8 mouse cellular contexts compared by ENCODE assay signal in the genomic region with DNA sequence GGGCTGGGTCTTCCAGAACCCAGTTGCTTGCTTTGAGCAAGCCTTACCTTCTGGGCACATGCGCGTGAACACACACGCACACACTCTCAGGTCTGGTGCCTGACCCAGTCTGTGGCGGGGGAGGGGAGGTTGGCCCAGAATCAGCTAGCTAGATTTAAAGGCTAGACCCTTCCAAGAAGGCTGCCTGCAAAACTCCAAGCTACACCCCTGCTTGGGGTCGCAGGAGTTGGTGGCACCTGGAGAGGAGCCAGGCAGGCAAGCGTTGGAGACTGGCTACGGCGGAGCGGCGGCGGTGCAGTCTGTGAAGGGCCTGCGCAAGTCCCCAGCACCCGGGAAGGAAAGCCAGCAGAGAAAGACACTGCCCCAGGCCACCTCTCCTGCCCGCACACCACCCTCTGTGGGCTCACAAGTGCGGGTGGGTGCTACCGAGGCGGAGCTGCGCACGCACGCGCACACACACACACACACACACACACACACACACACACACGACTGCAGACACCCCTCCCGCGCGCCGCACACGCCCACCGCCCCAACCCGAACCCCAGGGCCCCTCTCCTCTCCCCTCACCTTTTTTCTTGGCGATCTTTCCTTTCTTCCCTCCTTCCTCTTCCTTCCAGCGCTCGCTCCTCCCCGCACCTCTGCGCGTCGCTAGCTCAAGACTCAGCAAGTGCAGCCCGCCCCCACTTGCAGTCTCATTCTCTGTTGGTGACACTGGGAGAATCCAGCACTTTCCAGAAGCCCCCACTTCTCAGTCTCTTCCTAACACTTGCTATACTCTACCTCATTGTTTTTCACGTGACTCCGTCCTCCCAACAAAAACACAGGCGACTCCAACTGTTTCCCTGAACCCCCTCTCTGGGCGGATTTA. TPM values are rescaled to one million over a fixed set of nuclear protein-coding genes. Genes with fewer than 3 reads are reported as not detected.
A peak's percentile ranks its signal among the peaks of the same experiment; 100 is the strongest.
DNase-seq lines count a peak whose midpoint lies in the region; ATAC-seq and TF ChIP-seq lines count a peak whose summit lies in the region.

No protein-coding gene starts in this region.

- no peak for DNase-seq in kidney, adult 8-10 months
- DNase-seq in cerebellum, adult 9-10 months, result peak; percentile 37
- peak; percentile 41 to 54 for DNase-seq in frontal cortex, postnatal 10 days (ENCODE audit: low spot score in 2 of 2)
- peak; percentile 11 for DNase-seq in thymus, adult 2 months

- peak overlapping the region; percentile 89 for H3K4me2 ChIP-seq in kidney, embryonic 14.5 days (replicated peaks; ENCODE audit: low read depth, low read length)
- H3K4me2 ChIP-seq in hindbrain, embryonic 16.5 days (ENCODE audit: low read length), result peak overlapping the region; percentile 74
- H3K4me2 ChIP-seq in limb, embryonic 12.5 days, result peak overlapping the region; percentile 89
- H3K4me2 ChIP-seq in midbrain, embryonic 13.5 days (replicated peaks), result peak overlapping the region; percentile 71

- peaks cover 2% of the 10 kb centered on the region; the same call in 1 of the 2 replicates for H3K27me3 ChIP-seq in kidney, embryonic 14.5 days (ENCODE audit: control insufficient read depth, insufficient read depth, low read length)
- H3K27me3 ChIP-seq in hindbrain, embryonic 16.5 days (replicated peaks; ENCODE audit: control insufficient read depth, insufficient read depth, low read length), result no peaks in the 10 kb centered on the region
- H3K27me3 ChIP-seq in limb, embryonic 12.5 days, result peaks cover 14% of the 10 kb centered on the region; the same call in 1 of the 2 replicates
- H3K27me3 ChIP-seq in midbrain, embryonic 13.5 days, result no peaks in the 10 kb centered on the region
- H3K27me3 ChIP-seq in thymus, adult 2 months (ENCODE audit: control insufficient read depth, insufficient read depth, low read length), result no peaks in the 10 kb centered on the region

- peak overlapping the region; percentile 66 for H3K9ac ChIP-seq in kidney, embryonic 14.5 days (ENCODE audit: low read depth, low read length)
- H3K9ac ChIP-seq in hindbrain, embryonic 16.5 days (ENCODE audit: low read depth, low read length), result peak overlapping the region; percentile 74
- H3K9ac ChIP-seq in limb, embryonic 12.5 days (replicated peaks), result peak overlapping the region; percentile 72
- peak overlapping the region; percentile 78 for H3K9ac ChIP-seq in midbrain, embryonic 13.5 days (replicated peaks)

- peak overlapping the region; percentile 61 for H3K4me3 ChIP-seq in kidney, embryonic 14.5 days (ENCODE audit: low read length)
- peak overlapping the region; percentile 55 for H3K4me3 ChIP-seq in hindbrain, embryonic 16.5 days (ENCODE audit: low read length)
- peak overlapping the region; percentile 60 for H3K4me3 ChIP-seq in limb, embryonic 12.5 days (replicated peaks)
- peak overlapping the region; percentile 57 for H3K4me3 ChIP-seq in midbrain, embryonic 13.5 days (replicated peaks)
- H3K4me3 ChIP-seq in thymus, adult 2 months (ENCODE audit: control insufficient read depth, insufficient read depth, low read length), result peak overlapping the region; percentile 63

- no peaks in the 10 kb centered on the region for H3K9me3 ChIP-seq in kidney, embryonic 14.5 days (ENCODE audit: control insufficient read depth, low read length)
- H3K9me3 ChIP-seq in hindbrain, embryonic 16.5 days (ENCODE audit: control insufficient read depth, low read length), result no peaks in the 10 kb centered on the region
- no peaks in the 10 kb centered on the region for H3K9me3 ChIP-seq in limb, embryonic 12.5 days
- no peaks in the 10 kb centered on the region for H3K9me3 ChIP-seq in midbrain, embryonic 13.5 days

- no peak for TF ChIP-seq CTCF in thymus, adult 2 months (IDR thresholded peaks at IDR 0.05; ENCODE audit: borderline replicate concordance, control insufficient read depth, extremely low read depth, insufficient read depth, low read length, poor library complexity)

- 0 out of 2 replicates have a peak, but pooled peaks cover 4% of the 10 kb centered on the region for H3K4me1 ChIP-seq in kidney, embryonic 14.5 days (ENCODE audit: control insufficient read depth, insufficient read depth, low read length)
- H3K4me1 ChIP-seq in hindbrain, embryonic 16.5 days (ENCODE audit: control insufficient read depth, insufficient read depth, low read depth, low read length), result no peaks in the 10 kb centered on the region; the same call in 1 of the 2 replicates
- peaks cover 6% of the 10 kb centered on the region; the same call in 1 of the 2 replicates for H3K4me1 ChIP-seq in limb, embryonic 12.5 days (replicated peaks)
- H3K4me1 ChIP-seq in midbrain, embryonic 13.5 days (replicated peaks), result peaks cover 21% of the 10 kb centered on the region
- H3K4me1 ChIP-seq in thymus, adult 2 months (replicated peaks; ENCODE audit: control insufficient read depth, insufficient read depth, low read length), result peaks cover 7% of the 10 kb centered on the region

- ATAC-seq in kidney, embryonic 14.5 days (ENCODE audit: low FRiP score, low TSS enrichment), result peak; percentile 66; the same call in 1 of the 2 replicates
- peak; percentile 85 for ATAC-seq in hindbrain, embryonic 16.5 days
- peak; percentile 40; the same call in 1 of the 2 replicates for ATAC-seq in limb, embryonic 12.5 days (ENCODE audit: insufficient number of reproducible peaks, insufficient read depth, low FRiP score, low TSS enrichment, low read depth)
- peak; percentile 79 for ATAC-seq in midbrain, embryonic 13.5 days

- no peaks in the 10 kb centered on the region for H3K36me3 ChIP-seq in kidney, embryonic 14.5 days (ENCODE audit: control insufficient read depth, insufficient read depth, low read length)
- no peaks in the 10 kb centered on the region for H3K36me3 ChIP-seq in hindbrain, embryonic 16.5 days (ENCODE audit: control insufficient read depth, insufficient read depth, low read length)
- no peaks in the 10 kb centered on the region for H3K36me3 ChIP-seq in limb, embryonic 12.5 days
- H3K36me3 ChIP-seq in midbrain, embryonic 13.5 days, result no peaks in the 10 kb centered on the region
- H3K36me3 ChIP-seq in thymus, adult 2 months (ENCODE audit: control insufficient read depth, insufficient read depth, low read length), result no peaks in the 10 kb centered on the region

- TF ChIP-seq POLR2A in thymus, adult 2 months (IDR thresholded peaks at IDR 0.05; ENCODE audit: control insufficient read depth, extremely low read depth, insufficient read depth, low read length, poor library complexity), result no peak

- WGBS in kidney, embryonic 14.5 days, result 4% methylated on average over 39 of the region's 41 CpGs
- 3% methylated on average over 30 of the region's 41 CpGs for WGBS in hindbrain, embryonic 16.5 days
- WGBS in limb, embryonic 12.5 days, result 3% methylated on average over 37 of the region's 41 CpGs
- WGBS in midbrain, embryonic 13.5 days, result 5% methylated on average over 25 of the region's 41 CpGs
- 5% methylated on average over 40 of the region's 41 CpGs for WGBS in thymus, adult 2 months

- no peak overlapping the region; the same call in 1 of the 2 replicates for H3K27ac ChIP-seq in kidney, embryonic 14.5 days (ENCODE audit: low read depth, low read length)
- H3K27ac ChIP-seq in hindbrain, embryonic 16.5 days (ENCODE audit: low read depth, low read length), result peak overlapping the region; percentile 62
- H3K27ac ChIP-seq in limb, embryonic 12.5 days, result 0 out of 2 replicates have a peak overlapping the region, but pooled peaks have one; percentile 23
- peak overlapping the region; percentile 77 for H3K27ac ChIP-seq in midbrain, embryonic 13.5 days
- H3K27ac ChIP-seq in thymus, adult 2 months (ENCODE audit: control insufficient read depth, insufficient read depth, low read length), result no peak overlapping the region

RNA-seq across cellular contexts. Expression of a gene that starts 2.6 kb away (rescaled TPM):
- 8.8 and 10.0 TPM in 2 replicates for polyA plus RNA-seq in kidney, embryonic 14.5 days (2014; fragmentation: Nextera tagmentation; extraction: Ambion mirVana)
- polyA plus RNA-seq in hindbrain, embryonic 16.5 days (2015; fragmentation: Nextera tagmentation; extraction: Ambion mirVana), result 26.6 and 27.4 TPM in 2 replicates
- polyA plus RNA-seq in limb, embryonic 12.5 days (2016; fragmentation: Nextera tagmentation; extraction: Ambion mirVana), result 7.8 and 9.4 TPM in 2 replicates
- polyA plus RNA-seq in midbrain, embryonic 13.5 days (2015; fragmentation: Nextera tagmentation; extraction: Ambion mirVana), result 22.8 and 24.5 TPM in 2 replicates
- polyA plus RNA-seq in thymus, adult 2 months (2012; rRNA removed), result 2.6 and 3.1 TPM in 2 replicates

RNA-seq across cellular contexts. Expression of a gene that starts 45.6 kb away (rescaled TPM):
- 132 and 194 TPM in 2 replicates for polyA plus RNA-seq in kidney, embryonic 14.5 days (2014; fragmentation: Nextera tagmentation; extraction: Ambion mirVana)
- polyA plus RNA-seq in hindbrain, embryonic 16.5 days (2015; fragmentation: Nextera tagmentation; extraction: Ambion mirVana), result 352 and 402 TPM in 2 replicates
- polyA plus RNA-seq in limb, embryonic 12.5 days (2016; fragmentation: Nextera tagmentation; extraction: Ambion mirVana), result 181 and 208 TPM in 2 replicates
- 249 and 251 TPM in 2 replicates for polyA plus RNA-seq in midbrain, embryonic 13.5 days (2015; fragmentation: Nextera tagmentation; extraction: Ambion mirVana)
- polyA plus RNA-seq in thymus, adult 2 months (2012; rRNA removed), result 72.5 and 73.3 TPM in 2 replicates

Comparison
In these comparisons a context has a peak if more than half of its experiments do, and no peak if none do; other contexts are left out.
1. H3K27ac ChIP-seq: peak in hindbrain, embryonic 16.5 days (single experiment), limb, embryonic 12.5 days (single experiment) and midbrain, embryonic 13.5 days (single experiment); none in kidney, embryonic 14.5 days (single experiment) and thymus, adult 2 months (single experiment).
2. DNase-seq: peak in cerebellum, adult 9-10 months (single experiment), frontal cortex, postnatal 10 days (2 of 2) and thymus, adult 2 months (single experiment); none in kidney, adult 8-10 months (0 of 2).
3. Peak in every context shown above with its lines, with median percentiles within 50 percentile points of each other: ATAC-seq, H3K4me2 ChIP-seq, H3K4me3 ChIP-seq and H3K9ac ChIP-seq.